Mouse (Mus musculus): ENCODE results near the gene Cabp2.
"Not testable (repeated sequence)": the region's sequence is repeated elsewhere in the genome, so short reads cannot be mapped to it uniquely, and the experiment has no call there.

Gene Cabp2

DNA sequence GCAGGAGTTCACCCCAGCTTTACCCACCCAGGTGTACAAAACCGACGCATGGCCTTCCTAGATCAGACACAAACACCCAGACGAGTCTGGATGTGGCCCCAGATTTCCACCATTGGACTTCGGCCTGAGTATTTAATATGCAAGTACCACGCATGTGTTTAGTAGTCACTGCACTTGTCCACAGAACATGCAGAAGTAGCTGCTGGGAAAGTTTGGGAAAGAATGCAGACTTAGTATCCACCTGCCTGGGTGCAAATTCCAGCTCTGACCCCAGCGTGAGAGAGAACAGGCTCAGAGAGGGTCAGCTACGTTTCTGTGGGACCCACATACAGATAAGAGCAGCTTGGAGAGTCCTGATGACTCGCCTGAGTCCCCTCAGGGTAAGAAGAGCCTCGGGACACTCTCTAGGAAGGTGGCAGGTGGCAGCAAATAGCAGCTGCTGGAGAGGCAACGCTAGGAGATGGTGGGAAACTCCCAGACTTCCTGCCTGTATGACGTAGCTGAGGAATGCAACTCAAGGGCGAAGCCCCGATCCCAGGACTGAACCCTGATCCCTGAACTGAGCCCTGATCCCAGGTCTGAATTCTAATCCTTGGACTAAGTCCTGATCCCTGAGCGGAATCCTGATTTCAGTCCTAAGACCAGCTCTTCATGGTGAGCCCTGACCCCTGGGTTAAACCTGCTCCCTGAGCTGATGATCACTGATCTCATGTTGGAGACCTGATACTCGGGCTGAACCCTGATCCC lies 25.3 kb upstream of the Cabp2 start:
- DNase-seq (ENCODE audit: low spot score), result no peak

- no peak for DNase-seq (ENCODE audit: low spot score)
These were observed 24.7 kb upstream of the Cabp2 start for GRCm38 (mm10) chr19:4056727-4057126.

- no peak for DNase-seq (ENCODE audit: low spot score)
These were observed 24.0 kb upstream of the Cabp2 start for GRCm38 (mm10) chr19:4057389-4057788.

DNA sequence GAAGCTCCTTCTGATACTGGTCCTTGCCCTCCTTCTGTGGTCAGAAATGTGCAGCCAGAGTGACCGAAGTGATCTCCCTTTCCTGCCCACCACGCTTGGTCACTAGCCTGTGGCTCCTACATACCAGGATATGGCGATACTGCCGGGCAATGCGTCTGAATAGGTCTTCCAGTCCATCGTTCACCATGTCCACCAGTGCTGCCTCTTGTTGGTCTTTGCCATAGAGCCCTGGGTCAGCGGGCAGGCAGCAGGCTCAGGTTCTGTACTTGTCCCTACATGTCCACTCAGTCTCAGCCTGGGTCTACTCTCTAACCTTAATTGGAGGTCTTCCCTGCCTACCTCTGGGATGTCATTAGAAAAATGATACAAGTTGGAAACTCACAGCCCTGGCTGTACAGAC lies 23.4 kb upstream of the Cabp2 start:
- DNase-seq (ENCODE audit: low spot score), result no peak

- DNase-seq (ENCODE audit: low spot score), result no peak
These were observed 22.8 kb upstream of the Cabp2 start for GRCm38 (mm10) chr19:4058581-4058980.

- no peak for DNase-seq (ENCODE audit: low spot score)
These were observed 22.2 kb upstream of the Cabp2 start, which contains the start of gene Gstp3 for GRCm38 (mm10) chr19:4059069-4059740. Gstp3 (minus strand) TSS chr19:4059569.

DNA sequence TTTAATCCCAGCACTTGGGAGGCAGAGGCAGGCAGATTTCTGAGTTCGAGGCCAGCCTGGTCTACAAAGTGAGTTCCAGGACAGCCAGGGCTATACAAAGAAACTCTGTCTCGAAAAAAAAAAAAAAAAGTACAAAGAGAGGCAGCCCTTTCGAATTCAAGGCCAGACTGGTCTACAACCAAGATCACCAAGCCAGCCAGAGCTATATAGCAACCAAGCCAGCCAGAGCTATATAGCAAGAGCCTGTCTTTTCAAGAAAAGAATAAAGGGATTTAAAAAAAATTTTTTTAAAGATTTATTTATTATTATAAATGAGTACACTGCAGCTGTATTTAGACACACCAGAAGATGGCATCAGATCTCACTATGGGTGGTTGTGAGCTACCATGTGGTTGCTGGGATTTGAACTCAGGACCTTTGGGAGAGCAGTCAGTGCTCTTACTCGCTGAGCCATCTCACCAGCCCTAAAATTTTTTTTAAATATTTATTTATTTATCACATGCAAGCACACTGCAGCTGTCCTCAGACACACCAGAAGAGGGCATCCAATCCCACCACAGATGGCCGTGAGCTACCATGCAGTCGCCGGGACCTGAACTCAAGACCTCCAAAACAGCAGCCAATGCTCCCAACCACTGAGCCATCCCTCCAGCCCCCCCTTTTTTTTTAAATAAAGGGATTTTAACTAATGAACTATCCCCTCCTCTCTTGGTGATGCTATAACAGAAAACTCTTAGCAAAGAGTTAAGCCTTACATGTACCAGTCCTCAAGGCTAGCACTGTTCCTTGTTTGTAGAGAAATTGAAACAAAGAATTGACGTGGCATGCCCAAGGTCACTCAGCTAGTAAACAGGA lies 21.1 kb upstream of the Cabp2 start:
- DNase-seq (ENCODE audit: low spot score), result not testable (repeated sequence)

DNA sequence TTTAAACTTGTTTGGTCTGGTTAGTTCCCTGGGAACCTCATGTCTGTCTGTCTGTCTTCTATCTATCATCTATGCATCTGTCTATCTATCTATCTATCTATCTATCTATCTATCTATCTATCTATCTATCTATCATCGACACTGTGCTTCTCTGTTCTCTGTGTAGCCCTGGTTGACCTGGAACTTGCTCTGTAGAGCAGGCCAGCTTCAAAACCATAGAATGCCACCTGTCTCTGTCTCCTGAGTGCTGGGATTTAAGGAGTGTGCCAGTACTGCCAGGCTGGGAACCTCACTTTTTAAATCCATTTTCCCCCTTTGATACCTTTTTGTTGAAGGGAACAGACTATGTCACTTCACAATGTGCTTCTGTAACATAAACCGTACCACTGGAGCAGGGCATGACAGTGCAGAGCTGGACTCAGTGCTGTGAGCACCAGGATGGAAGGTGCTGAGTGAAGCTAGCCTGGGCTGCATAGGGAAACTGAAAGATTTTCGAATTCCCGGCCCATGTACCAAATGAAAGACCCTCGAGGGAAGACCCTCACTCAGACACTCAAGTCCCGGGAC lies 20.4 kb upstream of the Cabp2 start:
- no peak for DNase-seq (ENCODE audit: low spot score)

GRCm38 (mm10) chr19:4063357-4063756 lies 18.0 kb upstream of the Cabp2 start:
- not testable (repeated sequence) for DNase-seq (ENCODE audit: low spot score)

DNA sequence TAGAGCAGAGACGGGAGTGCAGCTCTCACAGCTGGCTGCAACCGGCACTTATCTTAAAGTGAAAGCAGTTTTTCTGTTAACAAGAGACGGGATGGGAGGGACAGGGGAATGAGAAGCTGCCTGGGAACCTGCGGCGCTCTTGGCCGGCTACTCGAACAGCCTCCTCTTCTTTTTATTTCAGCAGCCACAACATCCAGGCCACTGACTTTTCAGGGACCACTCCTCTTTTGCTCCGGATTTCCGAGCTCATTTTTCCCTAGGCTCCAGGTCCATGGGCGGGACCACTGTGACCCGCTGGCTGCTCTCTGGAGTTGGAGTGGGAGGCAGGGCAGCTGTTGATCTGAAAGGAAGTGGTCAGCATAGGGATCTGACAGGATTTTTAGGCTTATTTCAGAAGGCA lies 16.9 kb upstream of the Cabp2 start:
- not testable (repeated sequence) for DNase-seq (ENCODE audit: low spot score)

DNA sequence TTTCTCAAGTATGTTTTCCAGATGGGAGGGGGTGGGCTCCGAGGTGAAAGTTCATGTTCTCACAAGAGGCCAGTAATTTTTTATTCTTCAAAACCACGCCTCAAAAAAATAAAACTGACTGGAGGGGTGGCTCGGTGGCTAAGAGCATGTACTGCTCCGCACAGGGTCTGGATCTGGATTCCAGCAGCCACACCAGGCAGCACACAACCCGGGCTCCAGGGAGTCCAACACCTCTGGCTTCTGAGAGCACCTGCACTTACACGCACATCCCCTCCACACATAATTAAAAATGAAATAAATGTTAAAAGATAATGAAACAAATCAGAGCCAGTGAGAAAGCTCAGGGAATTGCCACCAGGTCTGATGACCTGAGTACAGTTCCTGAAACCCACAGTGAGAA lies 15.1 kb upstream of the Cabp2 start:
- DNase-seq (ENCODE audit: low spot score), result no peak

DNA sequence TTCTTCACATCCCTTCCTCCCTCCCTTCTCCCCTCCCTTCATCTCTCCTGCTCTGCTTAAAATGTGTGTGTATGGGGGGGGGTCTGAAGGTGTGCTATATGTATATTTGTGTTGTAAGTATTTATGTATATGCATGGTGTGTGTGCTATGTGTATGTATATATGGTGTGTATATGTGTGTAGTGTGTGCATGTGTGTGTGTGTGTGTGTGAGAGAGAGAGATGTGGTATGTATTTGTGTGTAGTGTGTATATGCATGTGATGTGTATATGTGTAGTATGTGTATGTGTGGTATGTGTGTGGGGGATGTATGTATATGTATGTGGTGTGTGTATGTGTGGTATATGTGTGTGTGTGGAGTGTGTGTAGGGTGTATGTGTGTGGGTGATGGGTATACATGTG lies 14.5 kb upstream of the Cabp2 start:
- DNase-seq (ENCODE audit: low spot score), result no peak

DNA sequence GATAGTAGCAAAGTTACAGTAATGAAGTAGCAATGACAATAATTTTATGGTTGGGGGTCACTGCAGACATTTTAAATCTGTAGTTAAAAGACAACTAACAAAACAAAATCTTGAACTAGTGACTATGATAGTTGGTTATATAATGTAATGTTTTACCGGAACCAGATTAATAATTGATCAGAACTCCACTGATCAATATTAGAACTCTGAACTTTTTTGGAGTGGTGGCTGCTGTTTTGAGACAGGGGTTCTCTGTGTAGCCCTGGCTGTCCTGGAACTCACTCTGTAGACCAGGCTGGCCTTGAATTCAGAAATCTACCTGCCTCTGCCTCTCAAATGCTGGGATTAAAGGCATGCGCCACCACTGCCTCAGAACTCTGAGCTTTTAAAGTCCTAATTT lies 13.1 kb upstream of the Cabp2 start:
- DNase-seq (ENCODE audit: low spot score), result not testable (repeated sequence)

DNA sequence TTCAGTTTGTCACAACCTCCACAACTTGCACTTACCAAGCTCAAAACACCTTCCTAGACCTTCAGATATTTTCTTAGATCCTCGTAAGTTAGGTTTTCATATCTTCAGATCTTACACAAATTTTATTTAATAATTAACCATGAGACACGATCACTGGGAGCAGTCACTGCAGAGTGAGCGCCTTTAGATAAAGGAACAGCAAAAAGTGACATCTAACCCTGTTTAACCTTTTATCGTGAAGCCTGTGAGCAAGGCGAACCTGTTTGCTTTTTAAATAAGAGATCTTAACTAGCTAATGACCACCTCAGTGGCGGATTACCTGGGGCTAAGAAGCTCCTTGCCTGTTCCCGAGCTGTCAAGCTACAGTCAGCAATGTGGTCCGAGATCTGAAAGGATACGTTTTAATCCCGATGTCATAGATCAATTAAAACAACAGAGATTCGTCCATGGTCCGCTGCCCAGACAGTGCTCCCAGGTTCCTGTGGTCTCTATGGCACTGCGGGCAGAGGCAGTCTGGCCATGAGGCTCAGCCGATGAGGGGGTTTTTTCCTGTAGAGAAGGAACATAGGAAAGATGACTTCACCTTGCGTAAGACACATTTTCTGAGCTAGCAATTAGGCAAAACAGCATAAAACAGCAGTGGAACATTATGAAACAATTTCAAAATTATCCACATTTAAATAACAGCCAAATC lies 12.5 kb upstream of the Cabp2 start:
- no peak for DNase-seq (ENCODE audit: low spot score)

DNA sequence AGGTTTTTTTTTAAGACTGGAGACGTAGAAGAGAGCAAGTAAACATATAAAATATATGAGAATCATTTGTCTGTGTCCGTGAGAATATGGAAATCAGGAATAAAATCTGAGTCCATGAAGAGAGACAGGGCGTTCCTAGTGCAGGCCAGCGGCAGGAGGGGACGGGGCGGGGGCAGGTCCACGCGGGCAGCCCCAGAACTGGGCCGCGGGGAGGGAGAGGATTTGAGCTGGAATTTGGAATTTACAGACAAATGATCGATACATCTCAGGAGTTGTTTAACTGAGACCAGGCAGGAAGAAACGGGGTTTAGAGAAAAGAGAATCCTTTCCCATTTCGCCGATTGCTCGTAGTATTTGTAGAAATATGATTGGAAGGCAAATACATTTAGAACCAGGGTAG lies 11.1 kb upstream of the Cabp2 start:
- no peak for DNase-seq (ENCODE audit: low spot score)

GRCm38 (mm10) chr19:4070756-4071155 lies 10.6 kb upstream of the Cabp2 start:
- no peak for DNase-seq (ENCODE audit: low spot score)

DNA sequence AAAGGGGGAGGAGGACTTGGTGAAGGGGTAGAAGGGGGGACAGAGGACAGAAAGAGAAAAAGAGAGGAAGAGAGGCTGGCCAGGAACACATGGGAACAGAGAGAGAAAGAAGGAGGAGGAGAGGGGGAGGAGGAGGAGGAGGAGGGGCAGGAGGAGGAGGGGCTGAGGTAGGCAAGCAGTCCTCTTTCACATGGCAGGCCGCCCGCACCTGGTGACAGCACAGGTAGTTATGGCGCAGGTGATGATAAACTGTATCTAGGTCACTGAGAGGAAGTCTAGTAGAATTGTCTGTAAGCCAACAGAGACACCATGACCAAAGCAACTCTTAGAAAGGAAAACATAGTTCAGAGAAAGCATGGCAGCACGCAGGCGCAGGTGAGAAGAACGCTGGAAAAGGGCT lies 10.0 kb upstream of the Cabp2 start:
- no peak for DNase-seq (ENCODE audit: low spot score)

- DNase-seq (ENCODE audit: low spot score), result no peak
These were observed 8.5 kb upstream of the Cabp2 start for GRCm38 (mm10) chr19:4072706-4073424.

DNA sequence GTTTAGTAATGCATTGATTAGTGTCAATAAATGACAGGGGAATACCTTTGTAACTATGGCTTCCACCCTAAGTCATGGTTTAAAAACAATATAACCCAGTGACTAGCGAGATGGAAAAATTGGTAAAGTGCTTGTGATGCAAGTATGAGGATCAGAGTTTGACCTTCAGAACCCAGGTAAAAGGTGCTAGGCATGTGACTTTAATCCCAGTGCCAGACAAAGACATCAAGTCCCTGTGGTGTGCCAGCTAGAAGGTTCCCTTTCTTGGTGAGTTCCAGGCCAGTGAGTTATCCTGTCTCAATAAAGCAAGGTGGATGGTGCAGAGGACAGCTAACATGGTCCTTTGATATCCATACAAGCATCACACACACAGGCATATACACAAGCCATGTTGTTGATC lies 5.8 kb upstream of the Cabp2 start:
- no peak for DNase-seq (ENCODE audit: low spot score)

DNA sequence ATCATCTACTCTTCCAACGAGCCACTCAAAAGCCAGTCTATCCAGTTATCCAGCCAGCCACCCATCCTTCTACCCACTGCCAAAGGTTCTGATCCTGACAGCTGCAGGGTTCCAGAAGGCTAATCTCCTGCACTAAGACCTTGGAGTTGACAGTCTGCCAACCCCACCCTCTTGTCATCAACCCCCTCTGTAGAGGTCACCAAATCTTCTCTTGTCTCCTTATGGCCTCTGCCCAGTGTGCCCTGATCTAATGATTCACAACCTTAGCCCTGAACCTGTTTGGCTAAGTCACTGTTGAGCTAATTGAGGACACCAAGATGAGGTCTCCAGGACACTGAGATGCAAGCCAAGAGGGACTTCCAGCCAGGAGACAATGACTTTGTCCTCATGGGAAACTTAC lies 1.8 kb upstream of the Cabp2 start:
- no peak for DNase-seq (ENCODE audit: low spot score)

- no peak for DNase-seq (ENCODE audit: low spot score)
These were observed 818 bp upstream of the Cabp2 start for GRCm38 (mm10) chr19:4080511-4081009.

All from embryo, embryonic 10.5 days (tissue).